Mouse (Mus musculus) cerebellum, adult 11 months (tissue): ENCODE data around the gene Taar7e.
"Not testable (repeated sequence)": the region's sequence is repeated elsewhere in the genome, so short reads cannot be mapped to it uniquely, and the experiment has no call there.

ENCODE experiments used
- DNase-seq: peaks from one replicate; pipeline ENCODE4 v3.0.0; 2022

Gene Taar7e

GRCm38 (mm10) chr10:24037314-24037713, at the start of gene Taar7e:
Gene Taar7e (plus strand): TSS chr10:24037614.
- no peak for DNase-seq

GRCm38 (mm10) chr10:23993381-23993780, 44.0 kb upstream of the Taar7e start, which contains the start of gene Taar7a:
Gene Taar7a (minus strand): TSS chr10:23993481.
- DNase-seq, result no peak

GRCm38 (mm10) chr10:23999639-24000038, 37.8 kb upstream of the Taar7e start, which contains the start of gene Taar7b:
Gene Taar7b (plus strand): TSS chr10:23999939.
- DNase-seq, result no peak

- DNase-seq, result no peak
Measured at GRCm38 (mm10) chr10:24006442-24006841, 31.0 kb upstream of the Taar7e start.

- no peak for DNase-seq
Measured at GRCm38 (mm10) chr10:24007034-24007433, 30.4 kb upstream of the Taar7e start.

- no peak for DNase-seq
Measured at GRCm38 (mm10) chr10:24008143-24008542, 29.3 kb upstream of the Taar7e start.

GRCm38 (mm10) chr10:24026922-24027321, 10.5 kb upstream of the Taar7e start, which contains the start of gene Taar7d:
Gene Taar7d (plus strand): TSS chr10:24027222.
- DNase-seq, result no peak

GRCm38 (mm10) chr10:24031347-24031746, 6.1 kb upstream of the Taar7e start:
- DNase-seq, result no peak

- DNase-seq, result no peak
Measured at GRCm38 (mm10) chr10:24040120-24040869, 2.9 kb downstream of the Taar7e start.

- DNase-seq, result no peak
Measured at GRCm38 (mm10) chr10:24049210-24049609, 11.8 kb downstream of the Taar7e start, which contains the start of gene Taar7f. Gene Taar7f (plus strand): TSS chr10:24049510.

- DNase-seq, result no peak
Measured at GRCm38 (mm10) chr10:24052039-24052438, 14.6 kb downstream of the Taar7e start.

GRCm38 (mm10) chr10:24058986-24059385, 21.6 kb downstream of the Taar7e start:
- DNase-seq, result no peak

- not testable (repeated sequence) for DNase-seq
Measured at GRCm38 (mm10) chr10:24074751-24075150, 37.3 kb downstream of the Taar7e start.

- DNase-seq, result not testable (repeated sequence)
Measured at GRCm38 (mm10) chr10:24076200-24076599, 38.8 kb downstream of the Taar7e start, which contains the start of gene Taar8a. Gene Taar8a (plus strand): TSS chr10:24076500.

GRCm38 (mm10) chr10:24080166-24080565, 42.8 kb downstream of the Taar7e start:
- DNase-seq, result peak; percentile 5

- DNase-seq, result no peak
Measured at GRCm38 (mm10) chr10:24085936-24086335, 48.5 kb downstream of the Taar7e start.

- no peak for DNase-seq
Measured at GRCm38 (mm10) chr10:24086555-24086954, 49.1 kb downstream of the Taar7e start.

- DNase-seq, result no peak
Measured at GRCm38 (mm10) chr10:24087168-24087567, 49.8 kb downstream of the Taar7e start.
